Mouse (Mus musculus) pancreas, adult 10 weeks (tissue): ENCODE data around the gene Nfu1. TPM values are rescaled to one million over a fixed set of nuclear protein-coding genes. Genes with fewer than 3 reads are reported as not detected.

Experiments
- polyA plus RNA-seq: library from polyadenylated mRNA; stranded (reverse); fragments of 350-450 nt; fragmentation: Illumina TruSeq; extraction: RNeasy Lipid Tissue Mini Kit (QIAGEN cat#74804); gene quantifications from one replicate; pipeline ENCODE4 v1.2.3, GENCODE M21; 2015; ENCODE audit warnings: low read depth, low replicate concordance; ENCODE audit not compliant: insufficient read depth

Nfu1 gene
- polyA plus RNA-seq: 10.7 TPM

DNA sequence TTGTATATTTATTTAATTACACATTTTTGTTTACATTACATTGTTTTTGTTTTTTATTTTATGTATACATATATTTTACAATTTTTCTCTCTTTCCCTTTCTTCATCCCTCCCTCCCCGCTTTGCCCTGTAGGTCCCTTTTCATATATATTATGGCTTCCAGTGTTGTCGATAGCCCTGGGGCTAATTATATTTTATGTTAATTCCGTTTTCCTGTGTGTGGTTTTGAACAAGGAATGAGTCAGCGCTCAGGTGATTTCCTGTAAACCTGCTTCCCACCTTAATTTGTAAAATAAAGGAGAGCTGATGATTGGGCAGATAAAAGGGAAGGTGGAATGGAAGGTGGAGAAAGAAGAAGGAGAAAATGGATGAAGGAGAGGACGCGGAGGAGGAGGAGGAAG, at the start of gene Nfu1:
Nfu1 (plus strand) TSS at position 350 of the 400 bp plus-strand sequence.

DNA sequence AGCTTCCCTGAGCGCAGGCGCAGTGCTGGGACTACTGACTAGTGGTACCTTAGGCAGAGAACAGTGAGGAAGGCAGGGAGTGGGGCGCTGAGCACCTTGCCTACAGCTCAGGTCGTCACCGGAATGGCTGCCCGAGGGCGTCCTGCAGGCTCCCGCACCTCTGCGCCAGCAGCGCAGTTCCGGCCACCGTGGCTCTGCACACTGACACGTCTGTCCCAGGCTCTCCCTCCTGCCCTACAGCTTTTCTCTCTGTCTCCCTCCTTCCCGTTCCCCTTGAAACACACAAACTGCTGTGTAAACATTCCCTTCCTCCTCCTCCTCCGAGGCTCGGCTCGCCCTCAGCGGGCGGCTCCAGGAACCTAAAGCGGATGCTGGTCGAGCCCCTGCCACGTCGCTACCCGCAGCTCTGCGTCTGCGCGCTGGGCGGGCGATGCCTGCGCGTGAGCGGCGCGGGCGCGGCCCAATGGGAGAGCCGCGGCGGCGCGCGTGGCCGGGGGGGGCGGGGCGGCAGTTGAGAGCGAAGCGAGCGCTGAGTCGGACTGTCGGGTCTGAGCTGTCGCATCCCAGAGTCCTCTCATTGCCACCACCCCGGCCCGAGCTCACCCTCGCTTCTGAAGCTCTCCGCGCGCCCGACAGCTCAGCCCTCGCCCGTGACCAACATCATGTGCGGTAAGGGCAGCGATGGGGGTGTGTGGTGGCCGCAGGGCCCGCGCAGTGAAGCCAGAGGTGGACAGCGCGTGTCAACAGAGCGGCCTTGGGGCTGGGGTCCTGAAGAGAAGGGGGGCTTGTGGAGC, 33.5 kb downstream of the Nfu1 start, which contains the start of gene Gfpt1:
Gfpt1 (plus strand) TSS at position 510 of the 794 bp plus-strand sequence.

Other genes with a start within 250 kb of the Nfu1 start
- gene Anxa4, start 215.7 kb upstream of the Nfu1 start, polyA plus RNA-seq: 25.8 TPM
- gene Aak1, start 159.7 kb upstream of the Nfu1 start, polyA plus RNA-seq: 5.3 TPM
- gene Gfpt1, start 33.6 kb downstream of the Nfu1 start, polyA plus RNA-seq: 10.4 TPM
- gene D6Ertd527e, start 95.5 kb downstream of the Nfu1 start, polyA plus RNA-seq: 1.4 TPM